Mouse (Mus musculus) neural tube, embryonic 11.5 days (tissue): ENCODE measurements around the gene Egr4. TPM values are rescaled to one million over a fixed set of nuclear protein-coding genes. Genes with fewer than 3 reads are reported as not detected.

ENCODE experiments used
- ATAC-seq: fragments of 200-750 bp; cut with Nextera tagmentation; 2 replicates; pipeline ENCODE4 v1.8.0; 2017; ENCODE audit warnings: moderate number of reproducible peaks, mild to moderate bottlenecking, moderate TSS enrichment, moderate library complexity; ENCODE audit not compliant: insufficient read depth, low FRiP score, low TSS enrichment
- DNase-seq: peaks from one replicate; pipeline ENCODE4 v3.0.0-alpha.2; 2015; ENCODE audit warnings: low spot score
- H3K27ac ChIP-seq: fragments of 300-500 bp; sonication (generic); 2 replicates; pipeline ENCODE4 v1.5.1; 2014; ENCODE audit warnings: low read depth, mild to moderate bottlenecking, low read length
- H3K27me3 ChIP-seq: fragments of 300-500 bp; sonication (generic); 2 replicates; pipeline ENCODE4 v1.6.1; 2014; ENCODE audit warnings: mild to moderate bottlenecking, low read length, mixed read lengths; ENCODE audit not compliant: control insufficient read depth, insufficient read depth
- H3K36me3 ChIP-seq: fragments of 300-500 bp; sonication (generic); 2 replicates; pipeline ENCODE4 v1.6.1; 2014; ENCODE audit warnings: mild to moderate bottlenecking, low read length, moderate library complexity, mixed read lengths; ENCODE audit not compliant: control insufficient read depth, insufficient read depth
- H3K4me1 ChIP-seq: fragments of 300-500 bp; sonication (generic); 2 replicates; pipeline ENCODE4 v1.6.1; 2014; ENCODE audit warnings: low read length, mixed read lengths; ENCODE audit not compliant: control insufficient read depth, insufficient read depth
- H3K4me2 ChIP-seq: fragments of 300-500 bp; sonication (generic); 2 replicates; pipeline ENCODE4 v1.6.1; 2014; ENCODE audit warnings: low read depth, mild to moderate bottlenecking, moderate library complexity
- H3K4me3 ChIP-seq: fragments of 300-500 bp; sonication (generic); 2 replicates; pipeline ENCODE4 v1.5.1; 2014; ENCODE audit warnings: low read depth, low read length
- H3K9ac ChIP-seq: fragments of 300-500 bp; sonication (generic); 2 replicates; pipeline ENCODE4 v1.6.1; 2014; ENCODE audit warnings: mild to moderate bottlenecking, low read length
- H3K9me3 ChIP-seq: fragments of 300-500 bp; sonication (generic); 2 replicates; pipeline ENCODE4 v1.6.1; 2016; ENCODE audit warnings: low read length; ENCODE audit not compliant: control insufficient read depth
- WGBS: fragments of 180-500 bp; shearing (Covaris S2); extraction: QIAGEN DNeasy Blood & Tissue Kit; methylation state at CpG from one replicate; pipeline ENCODE4 v1.1.7; 2014; 5-methylcytosine and 5-hydroxymethylcytosine counted together
- polyA plus RNA-seq: library from polyadenylated mRNA; unstranded; fragments of >200 nt; fragmentation: Nextera tagmentation; extraction: Ambion mirVana; gene quantifications from 2 replicates; pipeline ENCODE4 v1.2.1, GENCODE M21; 2014

The Egr4 gene
- polyA plus RNA-seq, 1 experiment from 2014 or later = not detected

DNA sequence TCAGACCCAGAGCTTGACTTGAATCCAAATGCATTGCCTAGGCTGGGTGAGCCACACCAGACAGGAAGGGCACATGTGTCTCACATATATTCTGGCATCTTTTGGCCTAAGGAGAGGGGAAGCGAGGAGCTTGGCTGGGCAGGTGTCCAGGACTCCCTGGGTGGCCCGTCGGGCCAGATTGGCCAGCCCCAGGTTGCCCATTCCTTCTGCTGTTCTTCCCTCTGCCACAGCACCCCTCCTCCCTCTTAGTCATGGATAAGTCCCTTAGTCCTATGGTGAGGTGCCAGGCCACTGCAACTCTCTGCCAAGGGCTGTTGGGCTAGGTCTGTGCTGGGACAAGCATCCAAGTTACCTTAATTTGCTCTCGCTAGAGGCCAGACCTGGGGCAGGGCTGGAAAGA is 2.6 kb upstream of the Egr4 start:
- WGBS = 80% methylated on average over 4 of the region's 4 CpGs
- 0 out of 2 replicates have a peak, but pooled peaks cover 11% of the 10 kb centered on the region for H3K4me1 ChIP-seq

DNA sequence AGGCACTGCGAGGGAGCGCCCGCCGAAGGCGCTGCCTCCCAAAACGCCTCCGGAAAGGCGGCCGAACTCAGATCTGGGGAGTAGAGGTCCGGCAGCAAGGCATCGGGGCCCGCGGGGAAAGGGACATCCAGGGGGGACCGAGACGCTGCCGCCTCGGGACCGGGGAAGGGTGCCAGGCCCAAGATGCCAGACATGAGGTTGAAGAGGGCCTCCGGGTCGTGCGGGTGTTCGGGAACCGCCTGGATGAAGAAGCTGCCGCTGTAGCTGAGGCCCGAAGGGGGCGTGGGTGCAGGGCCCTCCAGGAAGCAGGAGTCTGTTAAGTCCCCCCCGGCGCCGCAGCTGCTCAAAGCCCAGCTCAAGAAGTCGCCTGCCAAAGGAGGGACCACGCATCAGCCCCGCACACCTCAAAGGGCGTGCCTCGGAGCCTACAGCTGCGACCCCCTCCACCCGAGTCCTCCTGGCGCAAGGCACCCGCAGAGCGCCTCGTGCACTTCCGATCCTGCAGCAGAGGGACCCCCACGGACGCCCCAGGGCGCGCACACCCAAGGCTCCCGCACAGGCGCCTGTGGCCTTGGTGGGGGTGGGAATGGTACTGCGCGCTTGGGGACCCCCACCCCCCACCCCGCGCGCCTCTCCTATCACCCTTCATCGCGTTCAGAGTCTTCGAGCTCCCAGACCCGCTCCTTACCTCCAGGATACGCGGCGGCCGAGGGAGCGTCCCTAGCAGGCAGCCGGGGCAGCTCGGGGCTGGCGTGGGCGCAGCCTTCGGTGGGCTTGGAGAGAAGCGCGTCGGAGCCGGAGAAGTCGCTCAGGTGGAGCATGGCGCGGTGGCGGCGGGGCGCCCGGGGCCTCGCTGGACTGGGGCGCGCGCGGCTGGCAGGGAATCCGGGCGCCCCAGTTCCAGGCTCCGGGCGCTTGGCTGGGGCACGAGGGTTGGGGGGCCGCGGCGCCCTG is 535 bp downstream of the Egr4 start:
- no peaks in the 10 kb centered on the region for H3K9me3 ChIP-seq
- no peak for ATAC-seq
- DNase-seq = peak; percentile 34
- no peak overlapping the region for H3K9ac ChIP-seq
- H3K4me1 ChIP-seq = 0 out of 2 replicates have a peak, but pooled peaks cover 11% of the 10 kb centered on the region
- peaks cover 56% of the 10 kb centered on the region for H3K27me3 ChIP-seq
- no peak overlapping the region for H3K27ac ChIP-seq
- under 1% methylated on average over 76 of the region's 90 CpGs for WGBS
- no peaks in the 10 kb centered on the region for H3K36me3 ChIP-seq
- H3K4me2 ChIP-seq = peak overlapping the region; percentile 73
- H3K4me3 ChIP-seq = peak overlapping the region; percentile 39

More for the DNA sequence above, 2.6 kb upstream of the Egr4 start:
- DNase-seq = no peak
- Histone ChIP-seq H3K36me3 (no peaks in the 10 kb centered on the region), H3K27me3 (peaks cover 47% of the 10 kb centered on the region), H3K9ac (no peak overlapping the region), H3K9me3 (no peaks in the 10 kb centered on the region), H3K27ac (no peak overlapping the region), H3K4me2 (no peak overlapping the region), H3K4me3 (no peak overlapping the region)
- no peak for ATAC-seq

DNA sequence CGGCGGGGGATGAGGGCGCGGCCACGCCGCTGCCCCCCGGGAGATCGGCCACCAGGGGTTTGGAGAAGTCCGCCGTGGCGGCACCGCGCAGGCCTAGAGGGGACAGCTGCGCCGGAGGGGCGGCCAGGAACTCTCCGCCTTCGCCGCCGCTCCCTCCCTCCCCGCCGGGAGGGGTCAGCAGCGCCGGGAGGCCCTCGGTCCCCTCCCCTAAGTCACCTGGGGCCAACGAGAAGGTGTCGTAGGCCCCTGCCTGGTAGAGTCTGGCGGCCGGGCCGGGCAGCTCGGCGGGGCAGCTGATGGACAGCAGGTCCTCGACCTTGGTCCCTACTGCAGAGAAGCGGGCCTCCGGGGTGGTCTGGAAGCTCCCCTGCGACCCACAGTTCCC is 1.3 kb downstream of the Egr4 start:
- Histone ChIP-seq H3K27me3 (peaks cover 56% of the 10 kb centered on the region), H3K9me3 (no peaks in the 10 kb centered on the region), H3K9ac (no peak overlapping the region), H3K36me3 (no peaks in the 10 kb centered on the region), H3K4me3 (peak overlapping the region; percentile 28), H3K4me2 (peak overlapping the region; percentile 46), H3K27ac (no peak overlapping the region), H3K4me1 (0 out of 2 replicates have a peak, but pooled peaks cover 11% of the 10 kb centered on the region)
- WGBS = 0% methylated on average over 19 of the region's 36 CpGs
- ATAC-seq = no peak
- DNase-seq = peak; percentile 29

GRCm38 (mm10) chr6:85511286-85512055 is 1.9 kb downstream of the Egr4 start:
- peaks cover 56% of the 10 kb centered on the region for H3K27me3 ChIP-seq
- H3K4me3 ChIP-seq = peak overlapping the region; percentile 28
- peak overlapping the region; percentile 46 for H3K4me2 ChIP-seq
- H3K9ac ChIP-seq = no peak overlapping the region
- H3K9me3 ChIP-seq = no peaks in the 10 kb centered on the region
- H3K36me3 ChIP-seq = no peaks in the 10 kb centered on the region
- ATAC-seq (no peak), DNase-seq (peak; percentile 62)
- no peak overlapping the region for H3K27ac ChIP-seq
- WGBS = under 1% methylated on average over 86 of the region's 88 CpGs
- 0 out of 2 replicates have a peak, but pooled peaks cover 11% of the 10 kb centered on the region for H3K4me1 ChIP-seq

- WGBS = 4% methylated on average over 6 of the region's 6 CpGs
- DNase-seq = peak; percentile 68
- Histone ChIP-seq H3K4me3 (no peak overlapping the region), H3K27ac (no peak overlapping the region), H3K27me3 (peaks cover 50% of the 10 kb centered on the region), H3K9me3 (no peaks in the 10 kb centered on the region), H3K4me1 (0 out of 2 replicates have a peak, but pooled peaks cover 11% of the 10 kb centered on the region), H3K9ac (no peak overlapping the region), H3K36me3 (no peaks in the 10 kb centered on the region), H3K4me2 (no peak overlapping the region)
- no peak for ATAC-seq
These were observed 2.9 kb downstream of the Egr4 start for GRCm38 (mm10) chr6:85510476-85510875.

DNA sequence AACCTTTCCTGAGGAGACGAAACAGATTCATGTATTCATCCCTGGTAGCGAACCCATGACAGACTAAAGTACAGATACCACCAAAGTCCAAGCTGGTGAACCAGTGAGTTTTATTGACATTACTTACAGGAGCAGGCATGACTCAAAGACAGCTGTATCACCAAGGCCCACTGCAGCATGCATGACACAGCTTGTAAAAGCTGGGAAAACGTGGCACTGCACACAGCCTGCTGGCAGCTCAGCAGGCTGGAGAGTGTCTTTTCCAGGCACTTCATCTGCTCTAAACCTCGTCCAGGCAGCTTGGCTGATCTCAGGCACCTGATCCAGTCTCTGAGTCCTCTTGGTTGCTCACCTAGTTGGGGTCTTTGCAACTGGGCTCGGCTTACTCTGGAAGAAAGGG is 4.8 kb downstream of the Egr4 start:
- Histone ChIP-seq H3K9me3 (no peaks in the 10 kb centered on the region), H3K4me1 (0 out of 2 replicates have a peak, but pooled peaks cover 11% of the 10 kb centered on the region), H3K4me3 (no peak overlapping the region), H3K27me3 (peaks cover 36% of the 10 kb centered on the region), H3K9ac (no peak overlapping the region), H3K27ac (no peak overlapping the region), H3K4me2 (no peak overlapping the region), H3K36me3 (no peaks in the 10 kb centered on the region)
- ATAC-seq (no peak), DNase-seq (no peak)
- WGBS = 52% methylated on average over 5 of the region's 5 CpGs

DNA sequence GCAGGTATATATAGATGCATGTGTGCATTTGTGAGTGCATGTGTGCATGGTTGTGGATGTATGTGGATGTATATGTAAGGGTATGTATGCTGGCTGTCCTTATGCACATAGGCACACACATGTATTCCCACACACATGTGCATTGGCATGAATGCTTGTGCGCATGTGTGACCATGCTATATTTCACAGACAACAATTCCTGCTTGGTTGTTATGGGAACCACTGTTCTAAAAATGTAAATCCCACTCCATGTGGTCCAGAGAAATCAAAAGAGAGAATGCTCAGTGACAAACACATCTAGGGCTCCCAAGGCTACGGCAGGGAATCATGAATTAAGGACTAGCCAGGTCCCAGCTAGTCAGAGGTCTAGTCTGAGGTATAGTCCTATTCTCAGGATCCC is 8.5 kb downstream of the Egr4 start:
- no peak for ATAC-seq
- DNase-seq = no peak
- H3K27ac ChIP-seq = no peak overlapping the region
- H3K4me1 ChIP-seq = 0 out of 2 replicates have a peak, but pooled peaks cover 2% of the 10 kb centered on the region
- H3K9me3 ChIP-seq = no peaks in the 10 kb centered on the region
- no peak overlapping the region for H3K9ac ChIP-seq
- no peaks in the 10 kb centered on the region for H3K36me3 ChIP-seq
- 60% methylated on average over 2 of the region's 2 CpGs for WGBS
- H3K4me3 ChIP-seq = no peak overlapping the region
- H3K27me3 ChIP-seq = no peaks in the 10 kb centered on the region
- no peak overlapping the region for H3K4me2 ChIP-seq

- Histone ChIP-seq H3K4me3 (peak within 1 kb of the TSS; percentile 66), H3K36me3 (no peaks in the 10 kb centered on the region), H3K4me2 (peak within 1 kb of the TSS; percentile 90), H3K9me3 (no peaks in the 10 kb centered on the region), H3K27me3 (no peaks in the 10 kb centered on the region), H3K27ac (peak within 1 kb of the TSS; percentile 58; the same call in 1 of the 2 replicates), H3K4me1 (0 out of 2 replicates have a peak, but pooled peaks cover 2% of the 10 kb centered on the region), H3K9ac (peak within 1 kb of the TSS; percentile 84)
- WGBS = 0% methylated on average over 7 of the region's 22 CpGs
- DNase-seq (no peak), ATAC-seq (peak; percentile 79)
These were observed 10.5 kb downstream of the Egr4 start, which contains the start of gene Fbxo41 for GRCm38 (mm10) chr6:85502911-85503250. Gene Fbxo41, minus strand, starts transcription at chr6:85502994.
